Mouse (Mus musculus): ENCODE data around the gene Pou2f3. TPM values are rescaled to one million over a fixed set of nuclear protein-coding genes. Genes with fewer than 3 reads are reported as not detected.

The Pou2f3 gene
- polyA plus RNA-seq (2012; rRNA removed) = 0.14 and 0.22 TPM in 2 replicates

DNA sequence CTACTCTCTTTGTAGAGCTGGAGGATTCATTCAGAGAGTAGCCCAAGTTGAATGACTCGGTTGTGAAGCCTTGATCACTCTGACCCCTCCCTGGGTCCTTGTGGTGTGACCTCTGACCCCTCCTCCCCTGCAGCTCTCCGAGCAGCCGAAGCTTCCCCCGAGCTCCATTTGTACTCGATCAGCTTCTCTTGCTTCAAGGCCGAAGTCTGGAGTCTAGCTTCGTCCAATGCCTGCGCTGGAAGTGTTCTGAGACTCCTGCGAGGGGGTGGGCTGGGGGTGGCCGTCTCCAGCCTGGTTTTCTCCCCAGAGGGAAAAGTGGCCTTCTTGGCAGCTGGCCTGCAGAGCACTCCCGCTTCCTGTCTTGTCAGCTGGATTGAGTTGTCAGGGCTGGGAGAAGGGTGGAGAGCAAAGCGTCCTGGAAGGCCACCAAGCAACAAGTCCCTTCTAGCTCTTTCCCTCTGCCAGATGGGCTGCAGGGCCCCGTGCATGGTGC, at the start of gene Pou2f3:
TSS of gene Pou2f3 (minus strand) at position 180 of the 493 bp plus-strand sequence.
- H3K4me3 ChIP-seq (ENCODE audit: insufficient read depth, low read depth, low read length) = no peak within 1 kb of the TSS
- DNase-seq = peak; percentile 89
- H3K27me3 ChIP-seq (replicated peaks; ENCODE audit: control insufficient read depth, insufficient read depth, low read length) = no peaks in the 10 kb centered on the region
- 18% methylated on average over 13 of the region's 13 CpGs for WGBS
- peak within 1 kb of the TSS; percentile 13; the same call in 1 of the 2 replicates for H3K27ac ChIP-seq (ENCODE audit: insufficient read depth, low read depth, low read length)
- no peaks in the 10 kb centered on the region for H3K36me3 ChIP-seq (ENCODE audit: control insufficient read depth, insufficient read depth, low read length)
- H3K4me1 ChIP-seq (ENCODE audit: control insufficient read depth, insufficient read depth, low read length) = peaks cover 6% of the 10 kb centered on the region; the same call in 1 of the 2 replicates
- TF ChIP-seq CTCF (conservative IDR thresholded peaks at IDR 0.05; ENCODE audit: insufficient read depth, insufficient read length, low read depth, low read length) = no peak
- no peak for TF ChIP-seq POLR2A (IDR thresholded peaks at IDR 0.05; ENCODE audit: low read depth, low read length)

DNA sequence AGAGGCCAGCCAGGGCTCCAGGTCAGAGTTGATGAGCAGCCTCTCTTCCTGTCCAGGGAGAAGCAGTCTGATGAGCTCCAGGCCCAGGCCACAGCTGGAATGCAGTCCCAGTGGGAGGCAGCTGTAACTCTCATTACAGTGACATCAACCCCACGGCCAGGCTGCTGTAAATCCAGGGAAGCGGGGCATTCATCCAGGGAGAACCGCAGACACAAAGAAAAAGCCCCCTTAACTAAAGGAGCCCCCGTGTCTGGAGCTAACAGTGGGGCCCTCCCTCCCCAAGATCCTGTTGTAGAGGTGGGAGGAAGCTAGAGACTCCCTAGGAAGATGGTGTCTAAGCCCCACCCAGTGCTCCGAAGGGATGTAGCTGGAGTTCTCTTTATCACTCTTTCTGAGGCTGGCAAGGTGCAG, 43.1 kb upstream of the Pou2f3 start:
- Histone ChIP-seq H3K4me3 (ENCODE audit: insufficient read depth, low read depth, low read length) (no peak overlapping the region), H3K27ac (ENCODE audit: insufficient read depth, low read depth, low read length) (peak overlapping the region; percentile 2; the same call in 1 of the 2 replicates)
- WGBS = 50% methylated on average over 5 of the region's 5 CpGs

DNA sequence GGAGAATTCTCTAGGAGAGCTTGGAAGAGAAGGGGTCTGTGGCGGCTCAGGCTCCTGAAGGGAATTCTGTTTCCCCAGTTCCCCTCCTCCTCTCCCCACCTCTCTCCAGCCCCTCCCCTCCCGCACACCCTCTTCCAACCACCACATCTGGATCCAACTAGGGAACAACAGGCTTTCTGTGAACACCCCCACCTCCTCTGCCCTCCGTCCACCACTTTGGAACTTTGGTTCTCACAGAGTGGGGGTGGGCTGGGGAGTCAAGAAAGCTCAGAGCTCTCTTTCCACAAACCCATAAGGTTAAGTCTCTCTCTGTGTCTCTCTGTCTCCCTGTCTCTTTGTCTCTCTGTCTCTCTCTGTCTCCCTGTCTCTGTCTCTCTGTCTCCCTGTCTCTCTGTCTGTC, 42.6 kb upstream of the Pou2f3 start:
- H3K36me3 ChIP-seq (ENCODE audit: control insufficient read depth, insufficient read depth, low read length) = no peaks in the 10 kb centered on the region
- WGBS = 72% methylated on average over 3 of the region's 3 CpGs
- TF ChIP-seq POLR2A (IDR thresholded peaks at IDR 0.05; ENCODE audit: low read depth, low read length) (no peak), CTCF (conservative IDR thresholded peaks at IDR 0.05; ENCODE audit: insufficient read depth, insufficient read length, low read depth, low read length) (no peak)
- H3K27ac ChIP-seq (ENCODE audit: insufficient read depth, low read depth, low read length) = peak overlapping the region; percentile 40; the same call in 1 of the 2 replicates
- no peak for DNase-seq
- H3K4me3 ChIP-seq (ENCODE audit: insufficient read depth, low read depth, low read length) = no peak overlapping the region
- no peaks in the 10 kb centered on the region for H3K4me1 ChIP-seq (ENCODE audit: control insufficient read depth, insufficient read depth, low read length)
- H3K27me3 ChIP-seq (replicated peaks; ENCODE audit: control insufficient read depth, insufficient read depth, low read length) = no peaks in the 10 kb centered on the region

More for the DNA sequence above, 43.1 kb upstream of the Pou2f3 start:
- TF ChIP-seq POLR2A (IDR thresholded peaks at IDR 0.05; ENCODE audit: low read depth, low read length) (no peak), CTCF (conservative IDR thresholded peaks at IDR 0.05; ENCODE audit: insufficient read depth, insufficient read length, low read depth, low read length) (no peak)
- peak; percentile 65 for DNase-seq
- no peaks in the 10 kb centered on the region for H3K36me3 ChIP-seq (ENCODE audit: control insufficient read depth, insufficient read depth, low read length)
- no peaks in the 10 kb centered on the region for H3K27me3 ChIP-seq (replicated peaks; ENCODE audit: control insufficient read depth, insufficient read depth, low read length)
- H3K4me1 ChIP-seq (ENCODE audit: control insufficient read depth, insufficient read depth, low read length) = no peaks in the 10 kb centered on the region

DNA sequence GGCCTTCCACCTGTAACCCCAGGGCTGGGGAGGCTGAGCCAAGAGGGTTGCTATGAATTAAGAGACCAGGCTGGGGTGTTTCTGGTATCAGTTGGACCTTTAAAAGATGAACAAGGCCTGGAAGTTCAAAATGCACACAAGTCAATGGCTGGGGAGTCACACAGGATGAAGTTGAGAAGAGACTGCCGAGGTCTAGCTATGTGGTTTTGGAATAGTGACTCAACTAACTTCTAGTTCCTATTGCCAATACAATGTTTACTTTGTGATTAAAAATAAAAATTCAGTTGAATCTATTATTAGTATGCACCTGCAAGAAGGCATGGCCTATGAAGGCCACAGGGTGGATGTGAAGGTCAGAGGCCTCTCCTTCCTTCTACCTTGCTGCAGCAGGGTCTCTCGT, 41.6 kb upstream of the Pou2f3 start:
- H3K27ac ChIP-seq (ENCODE audit: insufficient read depth, low read depth, low read length) = no peak overlapping the region
- no peaks in the 10 kb centered on the region for H3K36me3 ChIP-seq (ENCODE audit: control insufficient read depth, insufficient read depth, low read length)
- no peak overlapping the region for H3K4me3 ChIP-seq (ENCODE audit: insufficient read depth, low read depth, low read length)
- no peak for DNase-seq
- 87% methylated on average over 2 of the region's 2 CpGs for WGBS
- no peak for TF ChIP-seq CTCF (conservative IDR thresholded peaks at IDR 0.05; ENCODE audit: insufficient read depth, insufficient read length, low read depth, low read length)
- TF ChIP-seq POLR2A (IDR thresholded peaks at IDR 0.05; ENCODE audit: low read depth, low read length) = no peak
- H3K27me3 ChIP-seq (replicated peaks; ENCODE audit: control insufficient read depth, insufficient read depth, low read length) = no peaks in the 10 kb centered on the region
- H3K4me1 ChIP-seq (ENCODE audit: control insufficient read depth, insufficient read depth, low read length) = no peaks in the 10 kb centered on the region

DNA sequence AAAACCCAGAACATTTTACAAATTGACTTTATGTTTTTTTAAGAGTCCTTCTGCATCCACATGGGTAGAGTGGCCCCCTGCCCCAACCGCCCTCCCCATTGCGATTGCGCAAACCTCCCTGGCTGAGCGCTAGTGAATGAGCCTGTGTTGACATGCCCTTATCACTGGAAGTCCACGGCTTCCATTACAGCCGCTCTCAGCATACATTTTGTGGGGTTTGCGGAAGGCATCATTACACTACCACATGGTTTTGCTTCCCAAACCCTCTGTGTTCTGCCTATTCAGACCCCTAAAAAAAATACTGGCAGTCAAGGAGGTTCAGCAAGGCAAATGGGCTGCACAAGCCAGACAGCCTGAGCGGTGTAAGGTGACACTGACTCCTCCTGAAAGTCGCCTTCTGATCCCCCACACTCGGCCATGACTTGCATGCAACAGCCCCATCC, 36.6 kb upstream of the Pou2f3 start:
- no peaks in the 10 kb centered on the region for H3K4me1 ChIP-seq (ENCODE audit: control insufficient read depth, insufficient read depth, low read length)
- H3K4me3 ChIP-seq (ENCODE audit: insufficient read depth, low read depth, low read length) = no peak overlapping the region
- H3K27me3 ChIP-seq (replicated peaks; ENCODE audit: control insufficient read depth, insufficient read depth, low read length) = no peaks in the 10 kb centered on the region
- WGBS = 72% methylated on average over 10 of the region's 10 CpGs
- DNase-seq = no peak
- no peak overlapping the region for H3K27ac ChIP-seq (ENCODE audit: insufficient read depth, low read depth, low read length)
- H3K36me3 ChIP-seq (ENCODE audit: control insufficient read depth, insufficient read depth, low read length) = no peaks in the 10 kb centered on the region
- TF ChIP-seq POLR2A (IDR thresholded peaks at IDR 0.05; ENCODE audit: low read depth, low read length) = no peak
- TF ChIP-seq CTCF (conservative IDR thresholded peaks at IDR 0.05; ENCODE audit: insufficient read depth, insufficient read length, low read depth, low read length) = no peak

DNA sequence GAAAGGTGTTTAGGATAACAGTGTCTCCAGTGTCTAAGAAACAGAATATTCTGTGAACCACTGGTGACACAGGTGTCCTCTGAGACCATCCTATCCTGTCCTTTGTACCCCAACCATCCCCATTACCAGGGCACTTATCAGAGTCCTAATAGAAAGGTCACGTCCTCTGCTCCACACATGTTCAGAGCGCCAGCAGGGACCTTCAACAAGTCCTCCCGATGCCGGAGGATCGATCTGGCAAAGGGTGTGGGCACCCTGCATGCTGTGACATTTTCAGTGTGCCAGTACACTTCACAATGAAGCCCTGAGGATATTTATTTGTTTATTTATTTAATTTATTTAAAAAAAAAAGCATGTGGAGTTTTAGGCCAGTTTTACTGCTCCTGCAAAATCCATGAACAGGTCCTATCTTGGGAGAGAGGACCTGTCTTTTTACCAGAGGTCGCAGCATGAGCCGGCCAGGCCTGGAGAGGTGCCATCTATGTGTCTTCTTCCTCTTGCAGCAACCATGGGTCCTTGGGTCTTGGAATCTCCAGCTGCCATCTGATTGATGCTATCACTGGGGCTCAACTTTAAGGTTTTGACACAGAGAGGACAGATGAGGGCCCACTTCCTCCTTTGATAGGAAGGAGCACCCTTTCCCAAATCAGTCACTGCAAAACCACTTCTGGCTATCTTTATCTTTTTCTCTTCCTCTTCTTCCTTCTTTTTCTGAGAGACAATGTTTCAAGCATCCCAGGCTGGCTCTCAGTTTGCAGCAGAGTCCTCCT, 35.8 kb upstream of the Pou2f3 start:
- Histone ChIP-seq H3K27ac (ENCODE audit: insufficient read depth, low read depth, low read length) (no peak overlapping the region), H3K4me3 (ENCODE audit: insufficient read depth, low read depth, low read length) (no peak overlapping the region), H3K27me3 (replicated peaks; ENCODE audit: control insufficient read depth, insufficient read depth, low read length) (no peaks in the 10 kb centered on the region), H3K4me1 (ENCODE audit: control insufficient read depth, insufficient read depth, low read length) (no peaks in the 10 kb centered on the region), H3K36me3 (ENCODE audit: control insufficient read depth, insufficient read depth, low read length) (no peaks in the 10 kb centered on the region)
- WGBS = 88% methylated on average over 7 of the region's 7 CpGs
- TF ChIP-seq POLR2A (IDR thresholded peaks at IDR 0.05; ENCODE audit: low read depth, low read length) (no peak), CTCF (conservative IDR thresholded peaks at IDR 0.05; ENCODE audit: insufficient read depth, insufficient read length, low read depth, low read length) (no peak)
- DNase-seq = no peak

GRCm38 (mm10) chr9:43242432-43242831, 32.3 kb upstream of the Pou2f3 start:
- Histone ChIP-seq H3K4me3 (ENCODE audit: insufficient read depth, low read depth, low read length) (no peak overlapping the region), H3K27ac (ENCODE audit: insufficient read depth, low read depth, low read length) (no peak overlapping the region), H3K4me1 (ENCODE audit: control insufficient read depth, insufficient read depth, low read length) (peaks cover 14% of the 10 kb centered on the region), H3K36me3 (ENCODE audit: control insufficient read depth, insufficient read depth, low read length) (no peaks in the 10 kb centered on the region), H3K27me3 (replicated peaks; ENCODE audit: control insufficient read depth, insufficient read depth, low read length) (no peaks in the 10 kb centered on the region)
- no peak for TF ChIP-seq CTCF (conservative IDR thresholded peaks at IDR 0.05; ENCODE audit: insufficient read depth, insufficient read length, low read depth, low read length)
- TF ChIP-seq POLR2A (IDR thresholded peaks at IDR 0.05; ENCODE audit: low read depth, low read length) = no peak
- WGBS = 87% methylated on average over 5 of the region's 5 CpGs
- no peak for DNase-seq
